ENCODE assay signal across 13 mouse cellular contexts in the genomic region with DNA sequence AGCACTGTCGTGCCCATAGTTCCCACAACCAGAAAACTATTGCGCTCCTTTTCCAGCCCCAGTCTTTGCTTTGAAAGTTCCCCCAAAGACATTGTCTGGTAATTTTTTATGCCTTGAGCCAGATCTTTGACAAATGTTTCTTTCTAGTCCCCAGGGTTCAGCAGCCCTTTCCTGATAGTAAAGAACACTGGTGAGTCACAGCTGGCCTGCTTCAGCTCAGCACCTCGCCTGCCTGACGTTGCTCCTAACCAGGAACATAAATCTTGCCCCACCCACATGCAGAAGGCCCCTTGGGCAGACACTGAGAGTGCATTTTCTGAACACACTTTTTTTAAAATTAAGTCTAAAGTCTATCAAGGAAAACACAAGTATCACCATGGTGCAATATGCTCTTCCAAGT. TPM values are rescaled to one million over a fixed set of nuclear protein-coding genes. Genes with fewer than 3 reads are reported as not detected.
DNase-seq lines count a peak whose midpoint lies in the region; ATAC-seq and TF ChIP-seq lines count a peak whose summit lies in the region.
"Had no signal": no experiment of that assay in that cellular context is flagged by ENCODE, and none has a peak within 500 bp of the region (broad histone marks: within the 10 kb centered on the region; RNA-seq: fewer than 3 reads in every experiment).

No protein-coding gene starts in this region.

- no peak overlapping the region for H3K4me2 ChIP-seq in intestine, postnatal 0 days (replicated peaks; ENCODE audit: low read depth)
- H3K4me2 ChIP-seq in stomach, postnatal 0 days (replicated peaks; ENCODE audit: low read depth): no peak overlapping the region
- H3K4me2 ChIP-seq: limb, embryonic 12.5 days; neural tube, embryonic 12.5 days had no signal

- H3K27me3 ChIP-seq in intestine, postnatal 0 days (replicated peaks; ENCODE audit: control insufficient read depth, insufficient read depth, low read length): no peaks in the 10 kb centered on the region
- no peaks in the 10 kb centered on the region for H3K27me3 ChIP-seq in stomach, postnatal 0 days (ENCODE audit: control insufficient read depth, insufficient read depth, low read length)
- H3K27me3 ChIP-seq: neural tube, embryonic 12.5 days had no signal

- no peak for TF ChIP-seq EP300 in stomach, postnatal 0 days (optimal IDR thresholded peaks at IDR 0.05)

- H3K27ac ChIP-seq in intestine, postnatal 0 days (ENCODE audit: low read depth, low read length): peak overlapping the region; percentile 54
- H3K27ac ChIP-seq in stomach, postnatal 0 days (replicated peaks): peak overlapping the region; percentile 69
- H3K27ac ChIP-seq: limb, embryonic 12.5 days; neural tube, embryonic 12.5 days had no signal

- TF ChIP-seq CTCF in intestine, postnatal 0 days (IDR thresholded peaks at IDR 0.05; ENCODE audit: low read depth): no peak
- no peak for TF ChIP-seq CTCF in stomach, postnatal 0 days (IDR thresholded peaks at IDR 0.05; ENCODE audit: low read depth)

- 29% methylated on average over 4 of the region's 4 CpGs for WGBS in intestine, postnatal 0 days
- 12% methylated on average over 4 of the region's 4 CpGs for WGBS in stomach, postnatal 0 days

- DNase-seq in adrenal gland, postnatal 14 days: peak; percentile 27
- no peak for DNase-seq in adrenal gland, postnatal 4 days (ENCODE audit: low spot score in 2 of 2)
- DNase-seq in urinary bladder, postnatal 25 days (ENCODE audit: low spot score): peak; percentile 15
- DNase-seq in urinary bladder, adult 2 months (ENCODE audit: low spot score): no peak
- DNase-seq in stomach, postnatal 0 days (ENCODE audit: low spot score): peak; percentile 49
- no peak for DNase-seq in retina, embryonic 14.5 days (ENCODE audit: low spot score)
- no peak for DNase-seq in thymus, postnatal 14 days
- DNase-seq: cerebellum, postnatal 14 days had no signal

- H3K36me3 ChIP-seq in intestine, postnatal 0 days (ENCODE audit: control insufficient read depth, insufficient read depth): no peaks in the 10 kb centered on the region
- H3K36me3 ChIP-seq in stomach, postnatal 0 days (ENCODE audit: control insufficient read depth, insufficient read depth, low read length): no peaks in the 10 kb centered on the region
- H3K36me3 ChIP-seq: limb, embryonic 12.5 days; neural tube, embryonic 12.5 days had no signal

- H3K4me1 ChIP-seq in intestine, postnatal 0 days (replicated peaks; ENCODE audit: control insufficient read depth, insufficient read depth, low read length): no peaks in the 10 kb centered on the region; the same call in 1 of the 2 replicates
- 0 out of 2 replicates have a peak, but pooled peaks cover 3% of the 10 kb centered on the region for H3K4me1 ChIP-seq in stomach, postnatal 0 days (replicated peaks; ENCODE audit: control insufficient read depth, insufficient read depth)
- H3K4me1 ChIP-seq: neural tube, embryonic 12.5 days had no signal

- no peak overlapping the region for H3K4me3 ChIP-seq in intestine, postnatal 0 days (ENCODE audit: low read depth, low read length)
- H3K4me3 ChIP-seq in stomach, postnatal 0 days (ENCODE audit: low read depth, low read length): no peak overlapping the region
- H3K4me3 ChIP-seq: limb, embryonic 12.5 days; neural tube, embryonic 12.5 days had no signal

- H3K9me3 ChIP-seq in intestine, postnatal 0 days (ENCODE audit: control insufficient read depth): no peaks in the 10 kb centered on the region
- no peaks in the 10 kb centered on the region for H3K9me3 ChIP-seq in stomach, postnatal 0 days (ENCODE audit: control insufficient read depth, low read length)
- H3K9me3 ChIP-seq: limb, embryonic 12.5 days; neural tube, embryonic 12.5 days had no signal

- peak; percentile 93 for ATAC-seq in intestine, postnatal 0 days
- peak; percentile 93 for ATAC-seq in stomach, postnatal 0 days (ENCODE audit: low FRiP score, low TSS enrichment)

- H3K9ac ChIP-seq in intestine, postnatal 0 days (ENCODE audit: low read depth, low read length): no peak overlapping the region
- H3K9ac ChIP-seq in stomach, postnatal 0 days (ENCODE audit: low read length): no peak overlapping the region
- H3K9ac ChIP-seq: limb, embryonic 12.5 days; neural tube, embryonic 12.5 days had no signal

RNA-seq across cellular contexts. Expression of a gene that starts 3.6 kb away (rescaled TPM):
- total RNA-seq in adrenal gland, postnatal 14 days (2021): not detected in 2 replicates
- not detected for total RNA-seq in adrenal gland, postnatal 4 days (2021)
- not detected in 2 replicates for polyA plus RNA-seq in urinary bladder, adult 2 months (2012; rRNA removed)
- 0.65 and 0.77 TPM in 2 replicates for polyA plus RNA-seq in intestine, postnatal 0 days (2015; fragmentation: Nextera tagmentation; extraction: Ambion mirVana)
- not detected in 2 replicates for polyA plus RNA-seq in stomach, postnatal 0 days (2015; fragmentation: Nextera tagmentation; extraction: Ambion mirVana)
- total RNA-seq: gastrocnemius, adult 8-10 months; megakaryocyte-erythroid progenitor cell, adult 5-6 weeks had no signal
- polyA plus RNA-seq: limb, embryonic 12.5 days; neural tube, embryonic 12.5 days had no signal

RNA-seq across cellular contexts. Expression of a gene that starts 14.8 kb away (rescaled TPM):
- 2.5 and 3.9 TPM in 2 replicates for total RNA-seq in adrenal gland, postnatal 14 days (2021)
- 1 to 10 TPM; 3.1 to 4.4 TPM for total RNA-seq in adrenal gland, postnatal 4 days (2021)
- 13.8 and 18.9 TPM in 2 replicates for polyA plus RNA-seq in urinary bladder, adult 2 months (2012; rRNA removed)
- polyA plus RNA-seq in intestine, postnatal 0 days (2015; fragmentation: Nextera tagmentation; extraction: Ambion mirVana): 4.1 and 5.1 TPM in 2 replicates
- polyA plus RNA-seq in stomach, postnatal 0 days (2015; fragmentation: Nextera tagmentation; extraction: Ambion mirVana): 3.7 and 4.1 TPM in 2 replicates
- total RNA-seq: megakaryocyte-erythroid progenitor cell, adult 5-6 weeks had no signal

Comparison
In these comparisons a context has a peak if more than half of its experiments do, and no peak if none do; other contexts are left out.
1. DNase-seq: peak in adrenal gland, postnatal 14 days (single experiment), urinary bladder, postnatal 25 days (single experiment) and stomach, postnatal 0 days (single experiment); none in adrenal gland, postnatal 4 days (0 of 2), urinary bladder, adult 2 months (single experiment), retina, embryonic 14.5 days (single experiment) and thymus, postnatal 14 days (single experiment).